Mouse (Mus musculus): ENCODE data around the gene Retreg3.
"Not testable (repeated sequence)": the region's sequence is repeated elsewhere in the genome, so short reads cannot be mapped to it uniquely, and the experiment has no call there.

Retreg3 gene

DNA sequence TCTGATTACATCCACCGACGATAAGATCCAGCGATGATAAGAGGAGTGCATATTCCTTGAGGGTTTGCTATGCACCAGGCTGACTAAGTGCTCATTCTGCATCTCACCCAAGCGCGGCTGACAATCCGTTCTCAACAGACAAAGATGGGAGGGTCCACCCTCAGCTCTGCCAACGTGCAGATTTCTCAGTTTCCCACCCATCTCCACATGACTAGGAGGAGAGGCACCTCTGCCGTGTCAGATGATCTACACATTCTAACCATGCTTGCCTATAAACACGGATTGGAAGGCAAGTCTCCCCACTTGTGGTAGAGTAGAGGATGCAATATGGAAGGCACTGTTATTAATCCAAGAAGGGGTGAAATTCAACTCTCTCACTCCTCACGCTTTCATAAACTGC, 29.1 kb upstream of the Retreg3 start:
- no peak for DNase-seq (ENCODE audit: low spot score)

DNA sequence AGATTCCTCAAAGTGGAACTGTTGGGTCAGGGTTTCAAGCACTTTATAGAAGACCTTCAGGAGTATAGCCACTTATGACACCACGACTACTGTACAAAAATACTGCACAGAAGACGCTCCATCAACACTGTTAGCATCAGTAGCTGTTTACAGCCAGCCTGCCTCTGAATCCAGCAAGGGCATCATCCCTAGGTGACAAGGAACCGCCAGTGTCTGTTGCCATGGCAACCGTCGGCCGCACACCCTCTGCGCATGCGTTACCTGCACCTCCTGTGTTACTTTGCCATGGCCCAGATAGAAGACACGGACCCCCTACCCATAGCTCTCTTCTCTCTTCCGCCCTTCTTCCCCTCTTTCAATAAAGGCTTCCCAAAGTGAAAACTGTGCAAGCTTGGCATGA, 26.7 kb upstream of the Retreg3 start:
- no peak for DNase-seq (ENCODE audit: low spot score)

DNA sequence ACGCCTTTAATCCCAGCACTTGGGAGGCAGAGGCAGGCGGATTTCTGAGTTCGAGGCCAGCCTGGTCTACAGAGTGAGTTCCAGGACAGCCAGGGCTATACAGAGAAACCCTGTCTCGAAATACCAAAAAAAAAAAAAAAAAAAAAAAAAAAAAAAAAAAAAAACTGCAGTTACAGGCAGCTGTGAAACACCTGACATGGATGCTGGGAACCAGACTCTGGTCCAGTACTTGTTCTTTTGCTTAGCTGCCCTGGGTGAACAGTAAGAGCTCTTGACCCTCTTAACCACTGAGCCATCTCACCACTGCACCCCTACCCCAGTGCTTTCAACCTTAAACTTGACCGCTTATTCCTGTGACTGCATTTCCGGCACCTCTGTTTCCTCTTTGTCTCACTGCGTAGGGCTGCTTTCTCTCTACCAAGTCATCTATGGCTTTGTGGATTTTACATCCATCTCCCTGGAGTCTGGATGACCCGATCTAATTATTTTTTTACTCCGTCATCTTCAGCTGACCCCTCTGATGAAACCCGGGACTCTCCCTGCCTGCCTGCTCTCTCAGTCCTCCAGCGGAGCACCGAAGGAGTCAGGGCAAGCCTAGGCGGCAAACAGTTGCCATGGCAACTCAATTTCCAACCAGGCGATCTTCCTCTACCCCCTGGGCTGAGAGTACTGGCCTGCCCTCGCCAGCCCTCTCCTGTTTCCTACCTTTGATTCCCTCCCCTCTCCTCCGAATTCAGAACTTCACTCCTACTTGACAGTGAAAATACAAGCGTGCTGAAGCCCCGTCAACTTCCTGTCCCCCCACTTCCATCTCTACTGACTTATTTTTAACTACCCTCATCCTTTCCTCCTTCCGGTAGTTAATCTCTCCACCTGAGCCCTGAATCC, 23.9 kb upstream of the Retreg3 start:
- DNase-seq (ENCODE audit: low spot score): no peak

DNA sequence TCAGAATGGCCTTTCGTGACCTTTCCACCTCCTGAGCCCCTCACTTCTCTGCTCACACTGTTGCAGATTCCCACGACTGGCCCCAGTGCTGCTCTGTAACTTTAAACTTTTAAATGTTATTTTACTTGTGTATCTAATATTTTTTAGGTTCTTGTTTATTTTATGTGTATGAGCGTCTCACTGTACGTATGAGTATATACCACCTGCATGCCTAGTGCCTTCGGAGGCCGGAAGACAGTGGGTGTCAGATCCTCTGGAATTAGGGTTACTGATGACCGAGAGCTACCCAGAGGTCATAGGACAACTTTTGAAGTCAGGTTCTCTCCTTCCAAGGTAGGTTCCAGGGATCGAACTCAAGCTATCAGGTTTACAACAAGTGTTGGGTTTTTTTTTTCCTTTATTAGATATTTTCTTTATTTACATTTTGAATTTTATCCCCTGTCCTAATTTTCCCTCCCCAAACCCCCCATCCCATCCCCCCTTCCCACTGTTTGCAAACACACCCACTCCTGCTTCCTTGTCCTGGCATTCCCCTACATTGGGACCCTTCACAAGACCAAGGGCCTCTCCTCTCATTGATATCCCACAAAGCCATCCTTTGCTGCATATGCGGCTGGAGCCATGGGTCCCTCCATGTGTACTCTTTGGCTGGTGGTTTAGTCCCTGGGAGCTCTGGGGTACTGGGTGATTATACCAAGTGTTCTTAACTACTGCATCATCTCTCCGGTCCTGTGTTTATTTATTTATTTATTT, 22.7 kb upstream of the Retreg3 start:
- DNase-seq (ENCODE audit: low spot score): no peak

DNA sequence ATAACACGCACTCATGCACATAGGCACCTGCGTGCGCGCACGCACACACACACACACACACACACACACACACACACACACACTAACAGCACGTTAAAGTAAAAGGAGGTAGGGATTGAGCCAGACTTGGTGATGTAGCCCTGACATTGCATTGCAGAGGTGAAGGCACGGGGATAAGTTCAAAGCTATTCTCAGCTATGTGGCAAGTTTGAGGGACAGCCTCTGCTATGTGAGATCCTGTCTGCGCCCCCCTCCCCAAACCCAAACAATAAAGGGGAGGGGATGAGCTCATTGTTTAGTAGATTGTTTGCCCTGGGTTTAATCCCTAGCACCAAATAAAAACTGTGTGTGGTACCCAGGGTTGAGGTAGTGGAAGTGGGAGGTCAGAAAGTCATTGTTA, 21.4 kb upstream of the Retreg3 start:
- DNase-seq (ENCODE audit: low spot score): no peak

- DNase-seq (ENCODE audit: low spot score): no peak
These were observed 20.6 kb upstream of the Retreg3 start for GRCm38 (mm10) chr11:101140164-101140819.

DNA sequence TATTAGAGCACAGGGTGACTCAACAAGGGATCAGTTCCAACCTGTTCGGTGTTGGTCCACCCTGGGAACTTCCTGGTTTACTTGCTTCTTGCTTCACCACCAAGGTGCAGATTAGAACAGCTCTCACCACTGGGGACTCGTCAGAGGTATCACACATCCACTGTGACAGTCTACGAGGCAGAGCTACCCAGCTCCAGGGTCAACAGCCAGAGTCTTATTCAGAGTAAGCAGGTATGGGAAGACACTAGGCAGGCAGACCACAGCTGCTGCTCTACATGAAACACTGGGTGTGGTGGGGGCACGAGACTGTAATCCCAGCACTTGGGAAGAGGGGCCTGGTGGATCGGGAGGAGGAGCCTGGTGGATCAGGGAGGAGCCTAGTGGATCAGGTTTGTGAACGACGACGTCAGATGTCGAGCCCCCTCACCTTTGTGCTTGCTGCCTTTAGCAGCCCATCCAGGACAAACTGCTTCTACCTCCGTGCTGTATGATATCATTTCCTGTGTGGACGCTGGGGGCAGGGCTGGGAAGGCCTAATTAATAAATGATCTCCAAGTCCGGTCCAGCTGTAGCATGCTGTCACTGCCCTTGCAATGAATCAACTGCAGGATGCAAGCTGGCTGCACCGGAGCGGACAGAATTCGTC, 19.0 kb upstream of the Retreg3 start:
- no peak for DNase-seq (ENCODE audit: low spot score)

GRCm38 (mm10) chr11:101137000-101137399, 17.3 kb upstream of the Retreg3 start:
- no peak for DNase-seq (ENCODE audit: low spot score)

- no peak for DNase-seq (ENCODE audit: low spot score)
These were observed 14.6 kb upstream of the Retreg3 start for GRCm38 (mm10) chr11:101134217-101134865.

- DNase-seq (ENCODE audit: low spot score): no peak
These were observed 13.3 kb upstream of the Retreg3 start for GRCm38 (mm10) chr11:101133037-101133436.

- no peak for DNase-seq (ENCODE audit: low spot score)
These were observed 12.0 kb upstream of the Retreg3 start for GRCm38 (mm10) chr11:101131701-101132100.

DNA sequence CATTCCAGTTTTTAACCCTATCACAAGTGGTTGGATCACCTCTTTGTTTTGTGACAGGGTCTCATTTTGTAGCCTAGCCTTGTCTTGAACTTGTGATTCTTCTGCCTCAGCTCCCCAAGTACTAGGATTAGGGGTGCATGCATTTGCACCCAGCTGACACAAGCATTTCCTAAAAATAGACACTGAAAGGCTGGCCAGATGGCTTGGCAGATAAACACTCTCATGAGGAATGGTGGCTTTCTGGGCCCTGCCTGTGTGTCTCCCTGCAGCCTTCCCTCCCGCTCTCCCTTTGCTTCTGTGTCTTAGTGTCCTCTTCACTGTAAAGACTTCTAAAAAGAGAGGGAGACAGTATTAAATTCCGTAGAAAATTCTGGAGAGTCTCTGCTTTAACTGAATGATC, 11.5 kb upstream of the Retreg3 start:
- no peak for DNase-seq (ENCODE audit: low spot score)

DNA sequence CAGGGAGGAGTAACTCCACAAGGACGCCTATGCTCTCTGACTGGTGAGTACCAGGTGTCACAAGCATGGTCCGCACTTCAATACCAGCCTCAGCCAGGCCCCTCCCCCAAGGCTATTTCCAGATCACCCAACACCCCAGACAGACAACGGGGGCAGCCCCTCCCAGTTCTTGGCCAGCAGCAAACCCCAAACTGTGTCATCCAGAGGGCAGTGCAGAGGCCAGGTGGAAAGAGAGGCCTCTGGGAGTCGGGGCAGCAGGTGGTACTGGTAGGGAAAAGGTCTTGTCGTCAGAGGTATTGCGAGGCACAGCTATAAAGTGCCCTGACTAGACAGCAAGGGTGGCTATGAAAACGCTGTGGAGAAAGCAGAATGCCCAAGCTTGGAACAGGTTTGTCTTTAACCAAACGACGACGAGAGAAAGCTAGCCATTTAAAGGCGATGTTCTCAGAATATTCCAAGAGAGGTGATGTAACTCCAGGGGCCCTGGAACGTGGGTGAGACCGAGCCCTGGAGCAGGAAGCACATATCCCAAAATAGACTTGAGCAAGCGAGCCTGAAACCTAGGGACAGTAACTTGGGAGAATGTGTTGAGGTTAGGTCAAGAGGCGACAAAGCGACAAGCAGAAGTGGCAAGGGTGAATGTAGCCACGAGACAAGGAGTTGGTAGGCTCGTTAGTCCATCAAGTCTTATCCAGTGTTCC, 10.5 kb upstream of the Retreg3 start:
- no peak for DNase-seq (ENCODE audit: low spot score)

DNA sequence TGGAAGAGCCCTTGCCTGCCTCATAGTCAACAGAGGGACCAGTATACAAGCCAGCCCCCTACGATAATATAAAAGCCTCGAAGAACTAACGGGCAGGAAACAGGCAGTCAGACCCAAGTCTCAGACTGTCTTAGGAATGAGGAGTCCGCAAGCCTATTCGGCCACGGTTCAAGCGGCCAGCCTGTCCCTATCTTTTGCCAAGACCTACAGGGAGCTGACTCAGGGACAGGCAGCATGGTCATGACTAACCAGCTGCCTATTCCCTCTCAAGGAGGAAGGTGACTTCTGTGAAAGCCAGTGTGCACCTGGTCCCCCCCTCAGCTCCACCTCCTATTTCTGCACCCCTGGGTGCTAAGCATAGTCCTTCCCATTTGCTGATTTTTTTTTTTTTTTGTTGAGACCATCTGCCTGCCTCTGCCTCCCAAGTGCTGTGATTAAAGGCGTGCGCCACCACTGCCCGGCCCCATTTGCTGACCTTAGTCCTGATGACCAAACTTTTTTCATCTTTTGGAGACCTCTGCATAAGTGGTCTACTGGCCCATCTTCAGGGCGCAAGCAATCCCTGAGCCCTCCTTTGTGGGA, 9.4 kb upstream of the Retreg3 start:
- no peak for DNase-seq (ENCODE audit: low spot score)

DNA sequence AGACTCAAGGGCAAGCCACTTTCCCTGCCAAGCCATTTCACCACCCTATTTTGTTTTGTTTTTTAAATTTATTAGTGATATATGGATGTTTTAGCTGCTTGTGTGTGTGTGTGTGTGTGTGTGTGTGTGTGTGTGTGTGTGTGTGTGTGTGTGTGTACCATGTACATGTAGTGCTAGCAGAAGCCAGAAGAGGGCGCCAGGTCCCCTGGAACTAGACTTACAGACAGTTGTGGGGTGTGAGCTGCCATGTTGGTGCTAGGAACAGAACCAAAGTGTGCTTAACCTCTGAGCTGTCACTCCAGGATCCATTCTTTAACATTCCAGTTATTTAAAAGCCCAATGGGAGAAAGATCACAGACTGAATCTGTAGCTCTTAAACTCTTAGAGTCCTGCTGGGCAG, 7.4 kb upstream of the Retreg3 start:
- DNase-seq (ENCODE audit: low spot score): no peak

- not testable (repeated sequence) for DNase-seq (ENCODE audit: low spot score)
These were observed 5.3 kb upstream of the Retreg3 start for GRCm38 (mm10) chr11:101125008-101125407.

DNA sequence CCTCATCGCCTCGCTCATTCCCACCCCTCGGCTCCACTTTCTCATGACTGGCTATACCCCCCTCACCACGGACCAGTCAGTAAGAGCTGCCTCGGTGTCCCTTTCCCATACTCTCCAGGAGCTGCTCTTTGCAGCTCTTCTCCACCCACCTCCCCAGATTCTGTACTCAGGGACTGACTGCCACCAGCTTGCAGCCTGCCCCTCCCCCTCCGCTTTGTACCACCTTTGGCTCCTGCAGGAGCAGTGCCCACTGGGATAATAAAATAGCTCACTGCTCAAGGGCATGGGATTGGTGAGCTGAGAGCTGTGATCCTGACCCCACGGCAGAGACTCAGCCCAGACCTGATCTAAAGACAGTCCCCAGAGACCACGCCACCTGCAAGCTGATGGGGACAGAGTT, 4.8 kb upstream of the Retreg3 start:
- not testable (repeated sequence) for DNase-seq (ENCODE audit: low spot score)

GRCm38 (mm10) chr11:101120545-101121188, 974 bp upstream of the Retreg3 start:
- no peak for DNase-seq (ENCODE audit: low spot score)

GRCm38 (mm10) chr11:101119131-101119760, 447 bp downstream of the Retreg3 start:
- DNase-seq (ENCODE audit: low spot score): no peak

GRCm38 (mm10) chr11:101118105-101118504, 1.6 kb downstream of the Retreg3 start:
- no peak for DNase-seq (ENCODE audit: low spot score)

Measured in left cerebral cortex, adult 11 months (tissue).